Mouse (Mus musculus) embryonic fibroblast, embryonic 13.5 days (primary cell): ENCODE results near the gene Dscam.

Experiments used
- CTCF ChIP-seq: IDR thresholded peaks from 2 replicates; pipeline ENCODE4 v1.5.1; 2011; ENCODE audit warnings: mild to moderate bottlenecking, control low read depth, low read length, moderate library complexity, borderline replicate concordance; ENCODE audit not compliant: insufficient read depth
- POLR2A ChIP-seq: IDR thresholded peaks from 2 replicates; pipeline ENCODE4 v1.6.1; 2011; ENCODE audit warnings: low read depth, mild to moderate bottlenecking, control low read depth, low read length, moderate library complexity

GRCm38 (mm10) chr16:96552680-96553079 lies 617.9 kb downstream of the Dscam start:
- TF ChIP-seq CTCF (no peak), POLR2A (no peak)
